ENCODE assay signal across 8 mouse cellular contexts in genomic region chr19:31279797-31280486, GRCm38 (mm10).
DNase-seq lines count a peak whose midpoint lies in the region.

No protein-coding gene starts in this region.

- peak; percentile 63 to 69 for DNase-seq in cerebellum, postnatal 14 days
- no peak for DNase-seq in cerebellum, adult 8-10 months
- DNase-seq in right cerebral cortex, adult 2 months (ENCODE audit: low spot score in 2 of 2), result peak; percentile 28 to 39
- DNase-seq in right cerebral cortex, postnatal 36 days (ENCODE audit: low spot score in 2 of 2), result no peak
- DNase-seq in kidney, postnatal 36 days, result peak; percentile 23 to 49
- peak; percentile 13 for DNase-seq in right cerebral cortex, postnatal 14 days
- no peak for DNase-seq in embryo, embryonic 9.5 days (ENCODE audit: extremely low spot score)
- no peak for DNase-seq in thymus, postnatal 4 days

Comparison
In these comparisons a context has a peak if more than half of its experiments do, and no peak if none do; other contexts are left out.
1. DNase-seq: peak in cerebellum, postnatal 14 days (2 of 2), right cerebral cortex, adult 2 months (2 of 2), kidney, postnatal 36 days (2 of 2) and right cerebral cortex, postnatal 14 days (single experiment); none in cerebellum, adult 8-10 months (single experiment), right cerebral cortex, postnatal 36 days (0 of 2), embryo, embryonic 9.5 days (single experiment) and thymus, postnatal 4 days (single experiment).